Mouse (Mus musculus) monocyte, adult 5-6 weeks (primary cell): ENCODE results near the gene Foxj2. TPM values are rescaled to one million over a fixed set of nuclear protein-coding genes. Genes with fewer than 3 reads are reported as not detected.

Source experiments
- ATAC-seq: fragments of 153-309, 156-312 bp; replicated peaks from 2 replicates; pipeline ENCODE4 v1.8.0; 2017; ENCODE audit warnings: mild to moderate bottlenecking; ENCODE audit not compliant: low TSS enrichment, insufficient number of reproducible peaks, severe bottlenecking, poor library complexity, low FRiP score
- total RNA-seq: library from RNA; stranded (forward); fragments of 200-1000, 200-491, 200-594 nt; gene quantifications from 3 replicates; pipeline ENCODE4 v1.2.3, GENCODE M21; 2017

Foxj2 gene
- total RNA-seq, 1 experiment from 2014 or later = 28.8 TPM

DNA sequence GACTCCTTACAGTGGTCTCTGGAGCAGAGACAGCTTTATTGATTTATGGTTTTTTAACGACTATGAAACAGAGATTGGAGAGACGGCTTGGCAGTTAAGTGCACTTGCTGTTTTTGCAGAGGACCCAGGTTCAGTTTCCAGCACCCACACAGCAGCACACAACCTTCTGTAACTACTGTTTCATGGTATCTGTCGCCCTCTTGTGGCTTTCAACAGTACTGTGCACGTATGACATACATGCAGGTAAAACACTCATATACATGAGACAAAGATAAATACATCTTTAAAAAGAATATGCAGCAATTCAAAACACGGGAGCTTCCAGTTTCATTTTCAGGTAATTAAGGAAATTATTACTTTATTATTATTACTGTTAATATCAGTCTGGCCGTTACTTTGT, 42.7 kb downstream of the Foxj2 start:
- ATAC-seq = no peak

DNA sequence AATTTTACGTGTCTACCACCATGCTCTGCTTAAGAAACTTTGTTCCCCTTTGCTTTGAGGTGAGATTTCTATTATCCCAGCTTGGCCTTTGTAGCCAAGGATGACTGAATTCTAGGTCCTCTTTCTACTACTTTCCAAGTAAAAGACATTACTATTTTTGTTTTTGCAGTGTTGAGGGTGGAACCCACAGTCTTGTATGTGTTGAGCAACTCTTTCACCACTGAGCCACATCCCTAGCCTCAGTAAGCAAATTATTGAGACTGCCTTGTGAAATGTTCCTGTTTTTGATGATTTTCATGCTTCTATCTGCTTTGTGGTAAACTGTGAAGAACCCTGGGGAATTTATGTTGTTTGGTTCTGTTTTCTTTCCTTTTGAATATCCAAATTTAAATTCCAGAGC, 43.2 kb downstream of the Foxj2 start:
- peak; percentile 94 for ATAC-seq

DNA sequence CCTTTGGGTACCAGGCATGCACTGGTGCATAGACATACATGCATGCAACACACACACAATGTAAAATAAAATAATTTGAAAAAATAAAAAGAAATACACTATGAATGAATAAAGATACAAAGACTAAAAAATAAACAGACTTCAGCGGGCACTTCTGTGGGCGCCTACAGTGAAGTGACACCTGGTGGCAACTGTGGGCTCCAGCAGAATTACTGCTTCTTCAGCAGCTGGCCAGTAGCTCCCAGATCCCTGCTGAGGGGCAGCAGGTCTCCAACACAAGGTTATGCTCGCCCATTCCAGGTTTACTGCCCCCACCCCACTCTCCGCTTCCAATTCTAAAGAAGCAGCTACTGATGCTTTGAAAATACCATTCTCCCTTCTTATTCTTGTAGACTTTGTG, 48.2 kb downstream of the Foxj2 start:
- ATAC-seq = no peak

DNA sequence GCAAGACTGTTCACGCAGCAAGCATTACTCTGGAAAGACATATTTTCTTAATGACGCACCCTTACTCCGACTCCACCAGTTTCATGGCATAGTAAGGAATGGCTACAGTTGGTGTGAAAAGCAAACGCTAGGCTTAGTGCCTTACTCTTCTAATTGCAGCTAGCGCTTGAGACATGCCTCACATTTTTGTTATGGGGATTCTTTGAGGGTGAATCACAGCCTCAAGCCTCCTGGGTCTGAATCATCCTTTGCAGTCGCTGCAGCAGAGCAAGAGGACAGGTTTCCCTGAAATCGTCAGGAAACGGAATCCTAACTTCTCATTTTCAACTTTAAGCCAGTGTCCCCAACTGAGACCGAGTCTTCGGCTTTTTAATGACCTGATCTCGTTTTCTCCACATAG, 50.1 kb downstream of the Foxj2 start:
- ATAC-seq = no peak

DNA sequence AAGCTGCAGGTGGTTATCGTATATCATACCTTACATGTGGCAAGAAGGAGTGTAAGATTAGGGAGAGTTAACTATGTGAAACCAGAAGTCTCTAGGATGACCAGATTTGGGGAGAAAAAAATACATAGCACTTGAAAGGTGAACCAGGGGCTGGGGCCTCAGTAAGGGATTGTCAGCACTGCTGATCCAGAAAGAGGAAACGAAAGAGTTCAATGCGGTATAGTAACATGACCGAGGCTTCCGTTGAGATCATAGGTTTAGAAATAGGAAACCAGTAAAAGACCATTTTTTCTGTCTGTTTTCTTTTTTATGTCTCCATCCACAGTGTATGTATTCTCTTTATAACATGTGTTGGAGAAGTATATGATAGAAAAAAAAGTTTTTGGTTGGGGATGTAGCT, 53.1 kb downstream of the Foxj2 start:
- ATAC-seq = peak; percentile 81

DNA sequence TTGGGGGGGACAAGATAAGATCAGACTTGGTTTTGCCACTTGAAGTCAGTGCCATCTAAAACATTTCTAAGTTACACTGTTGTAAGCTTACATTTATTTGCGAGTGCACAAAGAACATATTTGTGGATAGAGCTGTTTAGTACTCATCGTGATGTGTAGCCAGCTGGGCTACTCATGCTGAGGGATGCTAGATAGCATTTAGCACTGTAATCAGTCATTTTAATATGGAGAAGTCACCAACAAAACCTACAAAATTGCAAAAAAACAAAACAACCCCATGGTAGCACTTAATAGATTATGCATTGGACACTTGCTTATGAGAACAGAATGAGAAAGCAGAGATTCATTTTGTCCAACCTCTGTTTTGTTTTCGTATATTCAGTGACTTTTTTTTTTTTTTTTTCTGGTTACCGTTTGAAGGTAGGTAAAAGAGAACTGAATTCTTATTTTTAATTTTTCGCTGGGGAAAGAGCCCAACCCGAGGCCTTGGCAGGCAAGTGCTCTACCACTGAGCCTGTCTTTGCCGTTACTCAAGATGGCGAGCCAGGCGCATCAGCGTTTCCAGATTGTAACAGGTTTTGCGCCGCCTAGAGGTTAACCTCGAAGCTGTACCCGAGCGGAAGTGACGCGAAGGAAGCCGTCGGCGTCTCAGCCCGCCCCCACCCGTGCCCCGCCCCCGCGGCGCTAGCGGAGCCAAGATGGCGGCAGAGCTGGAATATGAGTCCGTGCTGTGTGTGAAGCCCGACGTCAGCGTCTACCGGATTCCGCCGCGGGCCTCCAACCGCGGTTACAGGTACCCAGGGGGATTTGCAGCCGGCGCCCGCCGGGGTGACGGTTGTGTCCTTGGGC, 54.4 kb downstream of the Foxj2 start, which contains the start of gene Necap1:
Gene Necap1 (plus strand): TSS at position 604 of the 849 bp plus-strand sequence.
- peak; percentile 79 for ATAC-seq

DNA sequence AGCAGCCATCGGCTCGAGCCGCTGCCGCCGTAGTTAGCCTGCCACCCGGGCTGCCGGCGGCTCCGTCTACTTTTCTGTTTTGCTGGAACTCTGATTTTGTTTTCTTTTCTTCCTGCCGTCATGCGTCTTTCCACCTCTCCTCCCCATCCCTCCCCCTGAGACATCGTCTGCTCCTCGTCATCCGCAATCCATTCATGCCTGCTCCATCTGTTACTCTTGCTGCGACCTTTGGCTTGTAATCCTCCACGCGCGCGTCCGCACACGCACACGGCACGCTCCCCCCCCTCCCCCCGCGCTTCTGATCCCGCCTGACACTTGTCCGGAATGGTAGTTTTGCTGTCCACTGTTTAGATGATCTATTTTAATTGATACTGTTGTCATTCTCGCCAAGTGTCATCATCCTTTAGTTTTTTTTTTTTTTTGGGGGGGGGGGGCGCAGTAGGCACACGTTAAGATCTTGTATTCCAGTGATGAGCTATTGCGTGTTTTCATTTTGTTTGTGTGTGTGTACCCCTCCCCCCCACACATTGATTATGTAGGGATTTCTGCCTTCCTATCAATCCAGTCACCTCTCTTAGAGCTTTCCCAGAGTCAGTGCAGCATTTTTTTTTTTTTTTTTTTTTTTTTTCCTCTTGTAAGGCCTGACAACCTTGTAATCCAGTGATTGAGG, 55.1 kb downstream of the Foxj2 start:
- ATAC-seq = no peak

DNA sequence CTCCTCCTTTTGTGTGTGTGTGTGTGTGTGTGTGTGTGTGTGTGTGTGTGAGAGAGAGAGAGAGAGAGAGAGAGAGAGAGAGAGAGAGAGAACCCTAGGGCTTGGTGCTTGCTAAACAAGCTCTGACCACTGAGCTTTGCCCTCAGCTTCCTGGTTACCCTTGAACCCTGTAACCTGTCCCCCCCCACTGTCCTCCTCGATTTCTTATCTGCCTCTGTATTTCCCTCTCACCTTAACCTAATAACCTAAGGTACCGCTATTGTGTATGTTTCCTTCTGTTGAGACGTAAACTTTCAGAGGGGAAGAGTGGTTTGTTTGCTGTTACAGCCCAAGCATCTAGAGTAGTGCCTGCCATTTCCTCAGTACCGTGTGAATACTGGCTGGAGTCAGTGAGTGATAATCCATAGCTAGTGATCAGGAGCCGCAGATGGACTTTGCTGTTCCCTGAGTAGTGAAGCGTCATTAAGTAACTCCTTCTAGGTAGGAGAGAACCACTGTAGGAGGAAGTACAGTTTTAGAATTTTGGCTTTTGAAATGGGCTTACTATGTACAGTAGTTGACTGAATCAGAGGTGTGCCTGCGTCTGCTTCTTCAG, 59.5 kb downstream of the Foxj2 start:
- no peak for ATAC-seq

DNA sequence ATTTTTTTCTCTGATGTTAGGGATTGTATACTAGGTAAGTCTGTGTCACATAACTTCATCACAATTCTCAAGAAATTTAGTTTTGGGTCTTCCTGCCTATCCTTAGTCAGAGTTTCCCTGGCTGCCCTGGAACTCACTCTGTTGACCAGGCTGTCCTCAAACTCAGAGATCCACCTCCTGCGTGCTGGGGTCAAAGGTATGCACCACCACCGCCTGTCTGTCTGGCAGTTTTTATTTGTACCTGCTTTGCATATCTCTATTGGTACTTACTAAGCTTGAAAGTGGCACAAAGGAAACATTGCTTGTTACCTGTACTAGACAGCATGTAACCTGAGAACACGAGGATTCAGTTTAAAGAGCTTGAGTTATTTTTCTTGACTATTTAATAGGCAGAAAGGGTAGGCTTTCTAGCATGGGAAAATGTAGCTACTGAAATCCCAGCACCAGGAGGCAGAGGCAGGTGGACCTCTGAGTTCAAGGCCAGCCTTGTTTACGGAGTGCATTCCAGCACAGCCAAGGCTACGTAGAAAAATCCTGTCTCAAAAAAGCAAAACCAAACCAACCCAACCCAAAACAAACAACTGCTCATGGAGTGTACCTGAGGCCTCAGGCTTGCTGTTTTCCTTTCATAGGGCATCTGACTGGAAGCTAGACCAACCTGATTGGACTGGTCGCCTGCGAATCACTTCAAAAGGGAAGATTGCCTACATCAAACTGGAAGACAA, 60.2 kb downstream of the Foxj2 start:
- no peak for ATAC-seq

DNA sequence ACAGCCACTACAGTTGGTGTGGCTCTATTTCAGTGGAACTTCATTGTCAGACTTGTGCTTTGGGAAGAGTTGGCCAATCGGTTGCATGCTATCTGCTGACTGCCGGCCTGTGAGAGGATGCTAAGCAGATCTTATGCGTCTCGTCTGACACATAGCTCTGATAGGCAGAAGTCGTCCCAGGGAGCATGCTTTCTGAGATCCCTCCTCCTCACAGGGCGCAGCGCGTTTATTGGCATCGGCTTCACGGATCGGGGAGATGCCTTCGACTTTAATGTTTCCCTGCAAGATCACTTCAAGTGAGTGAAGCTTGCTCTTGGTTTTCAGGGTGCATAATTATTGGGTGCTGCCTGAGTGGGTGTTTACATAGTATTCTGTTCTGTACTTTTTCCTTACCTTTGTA, 61.6 kb downstream of the Foxj2 start:
- ATAC-seq = no peak

DNA sequence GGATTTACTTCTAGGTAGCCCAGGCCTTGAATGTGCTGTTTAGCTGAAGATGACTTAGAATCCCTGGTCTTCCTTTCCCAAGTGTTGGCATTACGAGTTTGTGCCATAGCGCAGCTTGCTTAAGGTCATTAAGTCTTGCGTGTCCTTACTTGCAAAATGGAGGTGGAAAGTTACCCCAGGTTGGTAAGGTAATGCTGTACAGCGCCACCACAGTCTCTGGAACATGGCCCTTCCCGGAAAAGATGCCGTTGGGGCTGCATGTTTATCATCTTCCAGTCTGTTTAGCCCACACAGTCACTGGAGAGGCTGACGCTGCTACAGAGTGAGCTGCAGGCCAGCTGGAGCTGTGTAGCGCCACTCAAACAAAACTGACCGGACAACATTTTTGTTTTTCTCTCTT, 63.9 kb downstream of the Foxj2 start:
- no peak for ATAC-seq

DNA sequence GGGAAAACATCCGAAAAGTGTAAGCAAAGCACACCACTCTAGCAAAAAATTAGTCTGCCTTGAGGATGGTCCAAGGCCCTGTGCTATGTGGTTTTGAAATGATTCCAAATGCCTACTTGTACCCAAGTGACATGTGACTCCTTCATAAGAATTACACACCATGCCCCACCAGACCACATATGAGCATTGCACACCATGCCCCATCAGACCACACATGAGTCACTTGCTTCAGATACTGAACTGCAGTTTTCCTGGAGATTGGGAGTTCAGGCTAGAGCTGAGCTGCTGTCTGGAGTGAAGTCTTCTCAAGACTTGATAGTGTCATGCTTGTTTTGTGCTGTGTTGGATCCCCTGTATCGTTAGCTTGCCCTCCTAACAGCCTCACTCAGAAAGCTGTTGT, 69.9 kb downstream of the Foxj2 start:
- no peak for ATAC-seq

DNA sequence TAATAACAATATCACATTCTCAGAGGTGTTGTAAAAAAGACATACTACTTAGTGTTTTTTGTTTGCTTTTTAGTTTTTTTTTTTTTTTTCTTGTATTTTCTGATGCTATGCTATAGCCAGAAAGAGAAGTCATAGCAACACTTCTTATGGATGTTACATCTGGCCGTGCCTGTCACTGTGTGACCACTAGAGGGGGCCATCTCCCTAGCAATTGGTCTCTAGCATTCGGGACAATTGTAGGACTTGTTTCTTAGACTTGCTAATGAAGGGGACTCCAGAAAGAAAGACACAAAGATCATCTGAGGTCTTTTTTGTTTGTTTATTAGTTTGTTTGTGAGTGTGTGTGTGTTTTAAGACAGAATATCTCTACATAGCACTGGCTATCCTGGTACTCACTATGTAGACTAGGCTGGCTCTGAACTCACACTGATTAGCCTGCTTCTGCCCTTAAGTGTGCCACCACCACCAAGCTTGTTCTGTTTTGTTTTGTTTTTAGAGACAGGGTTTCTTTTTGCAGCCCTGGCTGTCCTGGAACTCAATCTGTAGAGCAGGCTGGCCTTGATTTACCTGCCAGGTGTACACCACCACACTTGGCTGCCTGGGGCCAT, 72.8 kb downstream of the Foxj2 start:
- peak; percentile 83 for ATAC-seq

Other genes starting within 250 kb of the Foxj2 start
- 129 to 219 TPM (median 170 TPM) in 3 replicates for gene Apobec1, start 217.5 kb upstream of the Foxj2 start, total RNA-seq
- 1.7 to 3.5 TPM (median 2.5 TPM) in 3 replicates for gene Gdf3, start 209.8 kb upstream of the Foxj2 start, total RNA-seq
- gene Dppa3, start 193.5 kb upstream of the Foxj2 start, total RNA-seq = 8.6 TPM in 1 of 3 replicates, not detected in the others
- not detected in 3 replicates for gene Nanog, start 112.4 kb upstream of the Foxj2 start, total RNA-seq
- gene Slc2a3, start 18.3 kb upstream of the Foxj2 start, total RNA-seq = 57.5 to 73.6 TPM (median 60.1 TPM) in 3 replicates
- 1.8 to 13.4 TPM (median 9.7 TPM) in 3 replicates for gene C3ar1, start 36.2 kb downstream of the Foxj2 start, total RNA-seq
- 52.8 to 81.1 TPM (median 65.0 TPM) in 3 replicates for gene Necap1, start 54.6 kb downstream of the Foxj2 start, total RNA-seq
- 202 to 205 TPM (median 202 TPM) in 3 replicates for gene Clec4a1, start 101.9 kb downstream of the Foxj2 start, total RNA-seq
- 388 to 868 TPM (median 791 TPM) in 3 replicates for gene Clec4a3, start 132.6 kb downstream of the Foxj2 start, total RNA-seq
- 7.0 to 13.7 TPM (median 11.1 TPM) in 3 replicates for gene Clec4a4, start 170.5 kb downstream of the Foxj2 start, total RNA-seq
- gene Clec4b1, start 230.0 kb downstream of the Foxj2 start, total RNA-seq = 9.1 to 25.6 TPM (median 14.4 TPM) in 3 replicates